Mouse (Mus musculus) gastrocnemius, postnatal 14 days (tissue): ENCODE data around the gene Gm14569. TPM values are rescaled to one million over a fixed set of nuclear protein-coding genes. Genes with fewer than 3 reads are reported as not detected.
A peak's percentile ranks its signal among the peaks of the same experiment; 100 is the strongest.

Source experiments
- DNase-seq: peaks from one replicate; pipeline ENCODE4 v3.0.0; 2021; ENCODE audit warnings: mixed read lengths
- intact Hi-C: fragments of 180-260 bp; cut with DNase I; formaldehyde crosslinking; loops from one replicate; pipeline ENCODE4 v1.15.1; 2025; ENCODE audit warnings: low total_unique reads
- long read RNA-seq, 2 experiments: library from polyadenylated mRNA; stranded (forward); transcript quantifications; one replicate each; pipeline ENCODE4 v2.0.0; 2021
- total RNA-seq, 2 experiments: library from RNA; stranded (reverse); gene quantifications; 2 replicates each; pipeline ENCODE4 v1.2.3; 2021

The Gm14569 gene
- not detected for total RNA-seq
- long read RNA-seq, experiment 1 = 0 reads
- long read RNA-seq, experiment 2 = 0 reads

- intact Hi-C loops = no loop called here
- DNase-seq = no peak
Measured at GRCm38 (mm10) chrX:36491730-36492129, at the start of gene Gm14569. Gene Gm14569, minus strand, starts transcription at chrX:36491830.

- peak; percentile 67 for DNase-seq
- intact Hi-C loops = no loop called here
Measured at GRCm38 (mm10) chrX:36534514-36534913, 42.9 kb upstream of the Gm14569 start.

- DNase-seq = no peak
- intact Hi-C loops = no loop called here
Measured at GRCm38 (mm10) chrX:36533744-36534143, 42.1 kb upstream of the Gm14569 start.

- intact Hi-C loops = no loop called here
- no peak for DNase-seq
Measured at GRCm38 (mm10) chrX:36530251-36530650, 38.6 kb upstream of the Gm14569 start.

GRCm38 (mm10) chrX:36523729-36524128 is 32.1 kb upstream of the Gm14569 start:
- DNase-seq = no peak
- intact Hi-C loops = no loop called here

- intact Hi-C loops = no loop called here
- DNase-seq = no peak
Measured at GRCm38 (mm10) chrX:36513726-36514125, 22.1 kb upstream of the Gm14569 start.

- intact Hi-C loops = no loop called here
- no peak for DNase-seq
Measured at GRCm38 (mm10) chrX:36513231-36513630, 21.6 kb upstream of the Gm14569 start.

- intact Hi-C loops = no loop called here
- no peak for DNase-seq
Measured at GRCm38 (mm10) chrX:36506863-36507262, 15.2 kb upstream of the Gm14569 start.

GRCm38 (mm10) chrX:36489506-36489905 is 2.1 kb downstream of the Gm14569 start:
- intact Hi-C loops = no loop called here
- DNase-seq = no peak

- intact Hi-C loops = no loop called here
- DNase-seq = no peak
Measured at GRCm38 (mm10) chrX:36487996-36488395, 3.6 kb downstream of the Gm14569 start.

GRCm38 (mm10) chrX:36474873-36475272 is 16.8 kb downstream of the Gm14569 start:
- intact Hi-C loops = no loop called here
- no peak for DNase-seq

- no peak for DNase-seq
- intact Hi-C loops = no loop called here
Measured at GRCm38 (mm10) chrX:36474103-36474751, 17.4 kb downstream of the Gm14569 start.

GRCm38 (mm10) chrX:36456031-36456430 is 35.6 kb downstream of the Gm14569 start:
- intact Hi-C loops = no loop called here
- DNase-seq = no peak

- intact Hi-C loops = no loop called here
- DNase-seq = no peak
Measured at GRCm38 (mm10) chrX:36437932-36438331, 53.7 kb downstream of the Gm14569 start.

- intact Hi-C loops = no loop called here
- no peak for DNase-seq
Measured at GRCm38 (mm10) chrX:36434993-36435392, 56.6 kb downstream of the Gm14569 start.

GRCm38 (mm10) chrX:36419153-36419552 is 72.5 kb downstream of the Gm14569 start:
- no peak for DNase-seq
- intact Hi-C loops = no loop called here

- no peak for DNase-seq
- intact Hi-C loops = no loop called here
Measured at GRCm38 (mm10) chrX:36402316-36402715, 89.3 kb downstream of the Gm14569 start.

- intact Hi-C loops = no loop called here
- DNase-seq = no peak
Measured at GRCm38 (mm10) chrX:36400980-36401379, 90.7 kb downstream of the Gm14569 start, which contains the start of gene Gm6268. Gene Gm6268, plus strand, starts transcription at chrX:36401280.

- intact Hi-C loops = loop anchor here (5.0 kb wide), 1 partner anchor 166 kb away; no protein-coding TSS in a partner anchor
- no peak for DNase-seq
Measured at GRCm38 (mm10) chrX:36393279-36393678, 98.4 kb downstream of the Gm14569 start.

GRCm38 (mm10) chrX:36392672-36393071 is 99.0 kb downstream of the Gm14569 start:
- DNase-seq = no peak
- intact Hi-C loops = loop anchor here (5.0 kb wide), 1 partner anchor 165 kb away; no protein-coding TSS in a partner anchor

- intact Hi-C loops = loop anchor here (5.0 kb wide), 1 partner anchor 163 kb away; no protein-coding TSS in a partner anchor
- DNase-seq = no peak
Measured at GRCm38 (mm10) chrX:36390503-36390902, 101.1 kb downstream of the Gm14569 start.
